Mouse (Mus musculus): ENCODE data around the gene Rhou.
"Not testable (repeated sequence)": the region's sequence is repeated elsewhere in the genome, so short reads cannot be mapped to it uniquely, and the experiment has no call there.

- not testable (repeated sequence) for TF ChIP-seq POLR2A (IDR thresholded peaks at IDR 0.05; ENCODE audit: borderline replicate concordance, extremely low read depth, low read depth, low read length); CTCF (IDR thresholded peaks at IDR 0.05; ENCODE audit: insufficient read depth, low read length)
Measured at GRCm38 (mm10) chr8:123612652-123613051, 41.1 kb upstream of the Rhou start.

Data from lung, adult 2 months (tissue).